Mouse (Mus musculus): Measurements from ENCODE around the gene Chdh. TPM values are rescaled to one million over a fixed set of nuclear protein-coding genes. Genes with fewer than 3 reads are reported as not detected.

The Chdh gene
- under 1 TPM; 0.28 to 0.39 TPM for total RNA-seq (2021)

DNA sequence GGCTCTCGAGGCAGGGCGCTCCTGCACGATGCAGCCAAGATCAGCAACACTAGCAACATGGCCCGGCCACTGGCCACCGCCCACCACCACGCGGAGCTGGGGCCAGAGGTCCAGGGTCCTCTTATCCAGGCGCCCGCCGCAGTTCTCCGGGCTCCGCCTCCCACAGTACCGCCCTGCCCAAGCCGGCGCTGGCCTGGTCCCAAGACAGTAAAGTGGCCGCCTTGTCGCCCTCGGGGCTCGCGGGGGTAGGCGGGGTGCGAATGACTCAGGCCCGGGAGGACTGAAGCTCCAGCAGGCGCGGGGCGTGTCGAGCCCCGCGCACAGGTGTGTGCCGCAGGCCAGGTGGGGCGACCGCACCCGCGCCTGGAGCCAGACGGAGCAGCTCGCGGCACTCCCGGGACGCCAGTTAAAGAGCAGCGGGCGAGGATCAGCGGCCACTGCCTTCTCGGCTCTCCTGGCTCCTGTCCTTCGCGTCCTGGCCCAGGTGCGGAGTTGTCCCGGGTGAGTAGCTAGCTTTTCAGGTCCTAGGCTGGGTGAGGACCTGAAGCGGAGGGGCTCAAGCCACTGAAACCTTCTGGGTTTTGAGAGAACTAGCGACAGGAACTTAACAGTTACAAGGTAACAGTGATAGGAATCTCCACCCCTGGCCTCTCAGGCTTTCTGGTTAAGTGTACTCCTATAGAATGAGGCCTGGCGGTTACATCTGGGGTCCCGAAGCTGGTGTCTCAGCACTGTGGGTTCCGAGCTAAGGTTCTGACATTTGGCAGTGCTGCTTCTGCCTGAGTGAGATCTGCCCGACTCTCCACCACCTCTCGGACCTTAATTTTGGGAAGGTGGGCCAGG lies at the start of gene Chdh, which contains the start of gene Il17rb:
Chdh (plus strand) TSS at position 291 of the 843 bp plus-strand sequence.
Il17rb (minus strand) TSS at position 164 of the 843 bp plus-strand sequence.
- DNase-seq (ENCODE audit: extremely low spot score in 1 of 2, low spot score in 2 of 2): peak in 1 of 2 experiments; percentile 75
- intact Hi-C loops (cut with DNase I): no loop called here

DNA sequence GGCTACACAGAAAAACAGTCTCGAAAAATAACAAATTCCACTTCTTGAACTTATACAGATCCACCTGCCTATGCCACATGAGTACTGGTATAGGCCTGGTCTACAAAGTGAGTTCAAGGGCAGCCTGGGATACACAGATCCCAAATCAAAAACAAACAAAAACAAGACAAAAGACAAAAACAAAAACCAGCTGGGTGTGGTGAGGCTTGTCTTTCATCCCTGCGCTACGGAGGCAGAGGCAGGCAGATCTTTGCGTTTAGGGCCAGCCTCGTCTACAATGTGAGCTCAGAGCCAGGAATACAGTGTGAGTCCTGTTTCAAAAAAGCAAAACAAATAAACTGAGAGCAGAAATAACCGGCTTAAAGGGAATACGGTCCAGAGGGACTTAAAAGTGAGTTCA lies 41.2 kb upstream of the Chdh start:
- intact Hi-C loops (cut with DNase I): no loop called here
- DNase-seq (ENCODE audit: extremely low spot score in 1 of 2, low spot score in 2 of 2): no peak

DNA sequence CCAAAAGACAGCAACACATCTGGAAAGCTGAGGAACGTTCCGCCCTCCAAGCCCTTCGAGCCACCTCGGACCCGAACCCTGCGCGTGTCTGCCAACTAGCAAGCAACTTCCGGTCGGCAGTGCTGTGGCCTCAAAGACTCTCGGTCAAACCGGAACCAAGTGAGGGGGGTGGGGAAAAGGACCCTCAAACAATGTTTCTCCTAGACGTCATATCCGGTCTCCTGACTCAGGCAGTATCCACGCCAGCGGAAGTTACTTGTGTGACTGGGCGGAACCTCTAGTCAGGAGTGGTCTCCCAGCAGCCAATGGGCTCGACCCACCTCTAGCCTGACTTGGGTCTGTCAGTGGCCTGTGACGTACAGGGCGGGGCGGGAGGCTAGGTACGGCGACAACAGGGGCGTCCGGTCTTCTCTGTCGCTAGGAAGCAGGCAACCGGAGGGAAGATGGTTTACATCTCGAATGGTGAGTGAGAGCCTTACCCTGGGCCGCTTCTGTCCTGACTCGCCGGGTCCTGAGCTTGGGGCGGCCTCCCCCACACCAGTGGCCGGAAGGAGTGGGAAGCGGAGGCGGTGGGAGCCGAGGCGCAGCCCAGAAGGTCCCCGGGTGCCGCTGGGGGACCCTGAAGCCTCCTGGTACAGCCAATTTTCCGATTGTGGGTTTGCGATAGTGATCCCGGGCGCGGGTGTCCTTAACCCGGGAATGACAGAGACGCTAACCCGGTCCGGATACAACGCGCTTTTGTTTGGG lies 40.6 kb upstream of the Chdh start, which contains the start of gene Selenok:
Selenok (plus strand) TSS at position 234 of the 747 bp plus-strand sequence.
- peak; percentile 96 to 99 for DNase-seq (ENCODE audit: extremely low spot score in 1 of 2, low spot score in 2 of 2)
- intact Hi-C loops (cut with DNase I): no loop called here

DNA sequence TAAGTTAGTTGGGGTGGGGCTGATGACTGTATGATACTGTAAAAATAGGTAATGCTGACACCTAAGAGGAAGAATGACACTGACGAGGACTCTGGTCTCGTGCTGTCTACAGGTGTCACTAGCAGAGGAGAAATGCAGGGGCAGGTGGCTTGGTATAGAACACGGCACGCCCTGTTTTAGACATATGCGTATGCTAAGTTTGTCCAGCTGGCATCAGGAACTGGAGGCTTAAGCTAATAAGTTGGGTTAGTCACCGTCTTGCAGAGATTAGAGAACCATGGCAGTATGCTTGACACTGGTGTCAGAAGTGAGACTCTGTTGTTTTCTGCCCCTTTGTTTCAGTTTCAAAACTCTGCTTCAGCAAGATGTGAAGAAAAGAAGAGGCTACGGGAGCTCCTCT lies 37.4 kb upstream of the Chdh start:
- intact Hi-C loops (cut with DNase I): no loop called here
- DNase-seq (ENCODE audit: extremely low spot score in 1 of 2, low spot score in 2 of 2): no peak

DNA sequence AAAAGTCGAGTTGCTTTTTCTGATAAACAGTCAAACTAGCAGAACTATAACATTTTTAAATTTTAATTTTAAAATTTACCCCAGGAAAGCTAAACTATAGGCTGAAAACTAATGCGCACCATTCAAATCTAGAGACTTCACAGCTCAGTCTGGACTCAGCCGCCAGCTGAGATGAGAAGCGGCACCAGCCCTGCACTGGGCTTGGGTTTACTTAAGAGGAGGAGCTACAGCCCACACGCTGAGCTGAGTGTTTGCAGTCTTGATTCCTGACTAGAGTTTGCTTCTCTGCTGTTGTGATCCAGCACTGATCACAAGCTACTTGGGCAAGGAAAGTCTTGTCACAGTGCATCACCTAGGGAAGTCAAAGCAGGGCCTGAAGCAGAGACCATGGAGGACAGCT lies 36.8 kb upstream of the Chdh start:
- no peak for DNase-seq (ENCODE audit: extremely low spot score in 1 of 2, low spot score in 2 of 2)
- intact Hi-C loops (cut with DNase I): no loop called here

DNA sequence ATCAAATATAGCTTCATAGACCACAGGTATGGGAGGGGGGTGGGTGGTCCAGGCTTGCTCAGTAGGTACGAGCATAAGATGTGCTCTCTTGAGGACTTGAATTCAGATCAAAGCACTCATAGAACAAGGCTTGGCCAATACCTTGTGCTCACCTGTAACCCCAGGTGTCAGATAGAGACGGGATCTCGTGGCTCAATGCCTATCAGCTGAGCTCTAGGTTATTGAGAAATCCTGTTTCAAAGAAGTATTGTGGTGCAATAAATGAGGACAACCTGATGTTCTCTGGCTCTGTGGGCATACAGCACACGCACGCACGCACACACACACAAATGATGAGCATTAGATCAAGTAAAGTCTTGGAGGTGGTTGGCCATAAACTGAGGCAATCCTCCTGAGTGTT lies 31.9 kb upstream of the Chdh start:
- DNase-seq (ENCODE audit: extremely low spot score in 1 of 2, low spot score in 2 of 2): no peak
- intact Hi-C loops (cut with DNase I): no loop called here

DNA sequence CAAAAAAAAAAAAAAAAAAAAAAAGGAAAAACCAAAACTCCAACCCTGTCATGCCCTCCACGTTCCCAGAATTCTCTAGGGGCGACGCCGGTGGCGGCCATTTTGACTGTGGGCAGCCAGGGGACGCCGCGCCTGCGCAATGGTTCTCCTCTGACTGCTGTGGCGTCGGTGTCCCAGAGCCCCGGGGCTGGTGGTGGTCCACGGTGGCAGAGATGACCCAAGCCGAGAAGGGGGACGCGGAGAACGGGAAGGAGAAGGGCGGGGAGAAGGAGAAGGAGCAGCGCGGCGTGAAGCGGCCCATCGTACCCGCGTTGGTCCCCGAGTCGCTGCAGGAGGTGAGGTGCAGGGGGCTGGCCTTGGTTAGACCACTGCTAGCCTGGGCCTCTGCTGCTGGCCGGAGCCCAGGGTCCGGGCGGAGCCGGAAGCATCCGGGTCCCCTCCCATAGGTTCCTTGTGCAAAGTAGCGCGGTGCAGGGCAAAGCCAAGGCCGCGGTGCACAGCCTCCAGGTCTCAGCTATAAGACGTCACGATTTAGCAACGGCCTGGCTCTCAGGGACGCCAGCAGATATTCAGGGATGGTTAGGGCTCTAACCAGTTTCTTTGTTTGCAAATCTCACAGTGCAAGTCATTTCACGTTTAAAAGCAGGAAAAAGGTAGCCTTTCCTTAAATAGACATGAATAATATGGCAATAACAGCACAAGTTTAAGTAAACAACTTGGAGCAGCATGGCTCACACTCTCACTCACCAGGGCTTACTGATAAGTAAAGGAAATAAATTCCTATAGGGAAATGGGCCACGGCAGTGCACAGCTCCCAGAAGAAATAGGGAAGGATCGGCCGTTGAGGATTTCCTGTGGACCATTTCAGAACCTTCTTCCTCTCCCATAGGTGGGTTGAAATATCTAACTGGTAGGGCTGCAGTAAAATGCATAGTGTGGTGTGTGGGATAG lies 30.3 kb upstream of the Chdh start, which contains the start of gene Actr8:
Actr8 (plus strand) TSS at position 84 of the 951 bp plus-strand sequence.
- intact Hi-C loops (cut with DNase I): no loop called here
- DNase-seq (ENCODE audit: extremely low spot score in 1 of 2, low spot score in 2 of 2): peak; percentile 88 to 96

DNA sequence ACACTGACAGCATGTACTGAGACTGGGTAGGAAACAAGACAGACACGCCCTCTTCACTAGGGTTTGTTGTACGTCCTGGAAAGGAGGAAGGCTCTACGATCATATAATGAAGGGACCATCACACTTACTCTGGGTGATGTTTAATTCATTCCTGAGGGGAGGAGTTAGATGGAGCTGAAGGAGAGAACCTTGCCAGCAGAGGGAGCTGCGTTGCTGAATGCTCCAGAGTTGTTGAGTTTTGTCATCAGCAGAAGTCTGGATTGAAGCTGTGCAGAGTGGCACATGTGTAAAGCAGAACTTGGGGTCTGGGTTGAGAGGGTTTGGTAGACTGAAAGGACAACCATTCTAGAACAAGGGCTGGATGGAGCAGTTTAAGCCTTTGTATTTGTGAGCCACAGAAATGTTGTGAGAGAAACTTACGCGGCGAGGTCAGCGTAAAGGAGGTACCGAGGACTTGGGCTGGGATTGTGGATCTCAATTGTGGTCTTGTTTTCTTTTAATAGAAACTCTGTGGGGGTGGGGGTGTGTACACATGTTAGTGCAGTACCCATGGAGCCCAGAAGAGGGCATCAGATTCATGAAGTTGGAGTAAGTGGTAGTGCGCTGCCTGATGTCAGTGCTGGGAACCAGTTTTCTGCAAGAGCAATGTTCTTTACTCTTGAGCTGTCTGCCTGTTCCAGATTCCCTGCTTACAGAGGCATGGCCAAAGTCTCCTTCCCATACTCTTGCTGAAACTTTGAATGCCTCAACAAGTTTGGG lies 28.2 kb upstream of the Chdh start:
- intact Hi-C loops (cut with DNase I): loop anchor here (10.0 kb wide), 1 partner anchor 114 kb away; no protein-coding TSS in a partner anchor
- no peak for DNase-seq (ENCODE audit: extremely low spot score in 1 of 2, low spot score in 2 of 2)

DNA sequence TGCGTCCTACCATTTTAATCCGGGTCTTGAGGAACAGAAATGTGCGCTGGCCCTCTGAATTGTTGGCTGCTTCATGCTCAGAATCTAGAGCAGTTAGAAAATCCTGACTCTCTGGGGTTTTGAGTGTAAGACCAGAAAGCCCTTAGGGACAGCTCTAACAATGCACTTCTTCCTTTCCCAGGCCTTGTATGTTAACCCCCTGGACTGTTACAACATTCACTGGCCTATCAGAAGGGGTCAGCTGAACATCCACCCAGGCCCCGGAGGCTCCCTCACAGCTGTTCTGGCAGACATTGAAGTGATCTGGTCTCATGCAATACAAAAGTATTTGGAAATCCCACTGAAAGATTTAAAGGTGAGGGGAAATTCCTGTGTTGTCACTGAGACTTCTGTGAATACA lies 22.7 kb upstream of the Chdh start:
- no peak for DNase-seq (ENCODE audit: extremely low spot score in 1 of 2, low spot score in 2 of 2)
- intact Hi-C loops (cut with DNase I): loop anchor here (10.0 kb wide), 1 partner anchor 109 kb away; no protein-coding TSS in a partner anchor

DNA sequence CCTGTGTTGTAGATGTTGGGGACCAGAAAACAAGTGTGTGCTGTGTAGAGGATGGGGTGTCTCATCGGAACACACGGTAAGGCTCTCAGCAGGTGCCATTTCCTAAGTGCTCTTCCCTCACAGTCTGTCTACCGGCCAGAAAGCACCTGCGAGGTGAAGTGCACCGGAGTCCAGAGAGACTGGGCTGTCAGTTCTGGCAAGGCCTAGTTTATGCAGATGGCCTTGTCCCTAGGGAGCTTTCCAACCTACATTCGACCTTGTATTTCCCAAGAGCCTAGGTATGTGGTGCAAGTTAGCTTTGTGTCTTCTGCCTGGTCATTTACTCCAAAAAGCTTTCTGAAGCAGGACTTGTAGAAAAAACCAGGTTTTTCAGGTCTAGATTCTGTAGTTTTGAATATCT lies 21.5 kb upstream of the Chdh start:
- intact Hi-C loops (cut with DNase I): loop anchor here (10.0 kb wide), 1 partner anchor 108 kb away; no protein-coding TSS in a partner anchor
- DNase-seq (ENCODE audit: extremely low spot score in 1 of 2, low spot score in 2 of 2): no peak

DNA sequence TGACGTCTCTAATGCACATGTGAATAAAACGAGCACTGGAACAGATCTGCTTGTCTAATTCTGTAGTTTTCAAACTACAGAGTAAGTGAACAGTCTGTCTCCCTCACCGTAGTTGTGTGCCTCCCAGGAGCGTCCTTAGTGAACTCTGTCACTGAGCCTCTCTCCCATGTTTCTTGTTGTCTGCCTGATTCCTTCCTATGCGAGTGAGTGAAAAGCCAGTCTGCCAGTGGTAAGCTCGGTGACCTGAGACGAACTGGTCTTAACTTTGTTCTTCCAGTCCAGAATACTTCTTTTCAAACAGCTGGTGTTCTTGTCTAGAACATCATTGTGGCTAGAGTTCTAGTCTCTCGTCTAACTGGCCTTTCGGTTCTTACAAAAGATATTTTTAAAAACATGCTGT lies 21.1 kb upstream of the Chdh start:
- intact Hi-C loops (cut with DNase I): loop anchor here (10.0 kb wide), 1 partner anchor 107 kb away; no protein-coding TSS in a partner anchor
- no peak for DNase-seq (ENCODE audit: extremely low spot score in 1 of 2, low spot score in 2 of 2)

DNA sequence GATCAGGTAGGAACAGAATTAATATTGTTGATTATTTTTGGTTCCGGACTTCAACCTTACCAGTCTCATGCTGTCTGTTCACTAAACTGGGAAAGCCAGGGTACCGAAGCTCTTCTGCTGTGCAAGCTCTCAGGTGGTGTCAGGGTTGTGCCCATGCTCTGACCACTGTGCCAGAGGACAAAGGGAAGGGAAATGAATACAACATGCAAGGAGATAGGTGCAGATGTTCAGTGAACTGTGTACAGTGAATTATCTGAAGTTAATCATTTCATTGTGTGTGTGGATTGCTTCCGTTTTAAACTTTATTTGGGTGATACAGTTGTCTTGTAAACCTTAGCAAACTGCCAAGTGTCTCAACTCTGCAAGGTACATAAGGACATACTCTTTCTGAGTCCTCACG lies 20.5 kb upstream of the Chdh start:
- DNase-seq (ENCODE audit: extremely low spot score in 1 of 2, low spot score in 2 of 2): no peak
- intact Hi-C loops (cut with DNase I): loop anchor here (10.0 kb wide), 1 partner anchor 106 kb away; no protein-coding TSS in a partner anchor

DNA sequence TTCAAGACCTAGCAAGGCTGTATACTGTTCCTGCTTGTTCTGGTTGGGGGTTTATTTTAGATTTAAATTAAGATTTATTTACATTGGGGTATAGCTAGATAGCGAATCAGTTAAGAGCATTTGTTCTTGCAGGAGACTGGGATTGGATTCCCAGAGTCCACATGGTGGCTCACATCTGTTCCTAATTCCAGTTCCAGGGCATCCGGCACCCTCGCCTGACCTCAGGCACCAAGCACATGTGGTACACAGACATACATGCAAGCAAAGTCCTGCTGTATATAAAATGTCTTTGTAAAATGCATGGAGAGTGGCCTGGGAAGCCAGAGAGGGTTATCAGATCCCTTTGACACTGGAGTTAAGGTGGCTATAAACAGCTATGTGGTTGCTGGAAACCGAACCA lies 13.8 kb upstream of the Chdh start:
- DNase-seq (ENCODE audit: extremely low spot score in 1 of 2, low spot score in 2 of 2): no peak
- intact Hi-C loops (cut with DNase I): loop anchor here (10.0 kb wide), 1 partner anchor 490 kb away; no protein-coding TSS in a partner anchor

DNA sequence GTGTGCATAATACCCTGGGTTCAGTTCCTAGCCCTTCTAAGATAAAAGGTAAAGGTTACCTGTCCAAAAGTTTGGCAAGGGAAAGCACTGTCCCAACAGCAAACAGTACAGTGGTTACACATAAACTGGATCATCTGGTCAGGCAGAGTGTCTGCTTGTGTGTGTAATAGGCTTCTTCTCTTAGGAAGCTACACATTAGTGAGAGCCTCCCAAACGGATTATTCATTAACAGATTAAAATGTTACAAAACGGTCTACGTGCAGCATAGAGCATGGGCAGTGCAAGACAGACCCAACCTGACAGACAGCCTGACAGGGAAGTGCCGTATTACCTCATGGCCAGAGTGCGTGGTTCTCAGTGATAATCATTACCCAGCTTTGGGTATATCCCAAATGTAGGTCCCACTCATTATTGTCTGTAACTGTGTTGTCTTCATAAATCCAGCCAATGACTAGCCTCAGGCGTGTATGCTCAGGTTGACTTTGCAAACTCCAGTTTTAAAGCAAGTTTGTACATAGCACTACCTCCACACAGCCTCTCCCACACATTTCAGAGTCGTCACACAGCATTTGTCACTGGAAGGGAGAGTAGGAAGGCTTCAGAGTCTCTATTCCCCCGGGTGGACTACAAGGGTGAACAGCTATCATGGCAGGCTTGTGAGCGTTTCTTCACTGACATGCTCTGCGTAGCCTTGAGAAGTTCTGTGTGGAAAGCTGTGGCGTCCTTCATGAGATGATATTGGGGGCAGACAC lies 12.6 kb upstream of the Chdh start:
- intact Hi-C loops (cut with DNase I): loop anchor here (10.0 kb wide), 1 partner anchor 489 kb away; no protein-coding TSS in a partner anchor
- DNase-seq (ENCODE audit: extremely low spot score in 1 of 2, low spot score in 2 of 2): no peak

DNA sequence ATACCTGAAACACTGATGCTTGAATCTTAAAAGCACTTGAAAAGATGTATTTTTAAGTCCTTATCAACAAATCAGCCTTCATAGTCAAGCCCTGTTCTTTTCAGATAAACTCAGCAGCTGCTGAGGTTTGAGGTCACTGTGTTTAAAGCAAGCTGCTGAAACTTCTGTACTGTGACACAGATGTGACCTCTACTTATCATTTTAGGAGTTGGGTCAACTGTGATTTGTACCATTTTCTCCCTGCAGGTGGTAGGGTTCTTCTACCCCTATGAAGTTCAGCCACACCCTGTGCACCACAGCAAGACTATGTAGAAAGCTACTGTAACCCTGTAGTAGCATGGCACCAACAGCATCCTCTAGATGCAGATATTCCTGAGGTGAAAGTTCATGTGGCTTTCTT lies 11.5 kb upstream of the Chdh start:
- no peak for DNase-seq (ENCODE audit: extremely low spot score in 1 of 2, low spot score in 2 of 2)
- intact Hi-C loops (cut with DNase I): loop anchor here (10.0 kb wide), 1 partner anchor 487 kb away; no protein-coding TSS in a partner anchor

DNA sequence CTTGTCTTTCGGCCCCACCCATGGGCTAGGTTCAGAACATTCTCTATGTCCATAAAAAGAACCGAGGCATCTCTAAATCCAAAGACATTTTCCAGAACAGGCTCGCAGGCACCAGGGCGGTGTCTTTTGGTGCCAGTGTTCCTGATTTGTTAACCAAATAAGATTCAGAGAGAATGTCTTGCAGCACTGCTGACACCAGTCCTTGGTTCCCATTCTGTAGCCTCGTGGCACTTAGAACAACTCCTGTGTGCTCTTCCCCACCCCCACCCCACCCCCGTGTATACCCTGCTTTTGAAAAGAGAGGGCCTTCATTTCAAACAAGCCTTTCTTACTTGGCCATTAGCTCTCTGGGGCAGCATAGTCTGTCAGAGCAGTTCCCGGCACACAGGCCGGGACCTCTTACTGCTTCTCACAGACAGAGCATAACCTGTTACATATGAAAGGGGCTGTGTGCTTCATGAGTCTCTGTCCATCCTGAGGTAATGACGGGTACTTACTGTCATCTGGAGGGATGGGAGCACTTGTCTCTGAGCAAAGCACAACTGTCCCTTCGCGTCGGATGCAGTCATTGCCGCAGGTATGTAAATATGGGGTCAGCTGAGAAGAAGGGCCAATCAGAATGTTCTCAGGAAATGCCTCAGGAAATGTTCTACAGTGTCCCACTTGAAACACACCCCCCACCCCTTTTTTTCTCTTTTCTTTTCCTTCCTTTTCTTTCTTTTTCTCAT lies 9.9 kb upstream of the Chdh start:
- no peak for DNase-seq (ENCODE audit: extremely low spot score in 1 of 2, low spot score in 2 of 2)
- intact Hi-C loops (cut with DNase I): loop anchor here (10.0 kb wide), 1 partner anchor 486 kb away; no protein-coding TSS in a partner anchor
